Mouse (Mus musculus) yolk sac, embryonic 10.5 days (tissue): Measurements from ENCODE around the gene Cdh24.

ENCODE experiments used
- DNase-seq: peaks from one replicate; pipeline ENCODE4 v3.0.0-alpha.2; 2017; ENCODE audit warnings: low spot score

The Cdh24 gene

GRCm38 (mm10) chr14:54605752-54606321 is 35.3 kb downstream of the Cdh24 start, which contains the start of gene 4931414P19Rik:
TSS of gene 4931414P19Rik (minus strand) at chr14:54605993.
- DNase-seq = peak; percentile 85

DNA sequence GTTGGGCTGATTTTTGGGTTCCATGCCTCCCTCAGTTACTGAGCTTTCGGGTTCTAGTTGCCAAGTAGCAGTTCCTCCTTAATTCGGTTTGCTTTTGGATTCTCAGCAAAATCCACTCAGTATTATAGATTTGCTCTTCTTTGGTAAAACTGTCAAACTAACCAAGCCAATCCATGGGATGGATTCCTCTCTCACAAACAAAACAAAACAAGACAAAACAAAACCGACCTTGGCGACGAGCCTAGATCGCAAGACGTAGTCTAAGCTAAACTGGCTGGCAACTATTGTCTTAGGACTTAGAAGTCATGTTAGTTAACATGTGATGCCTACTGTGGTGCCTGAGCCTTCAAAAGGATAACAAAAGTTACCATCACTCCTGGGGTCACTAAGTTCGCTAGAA is 37.5 kb downstream of the Cdh24 start:
- no peak for DNase-seq

GRCm38 (mm10) chr14:54603038-54603654 is 38.0 kb downstream of the Cdh24 start:
- DNase-seq = peak; percentile 97

- DNase-seq = no peak
These were observed 38.6 kb downstream of the Cdh24 start for GRCm38 (mm10) chr14:54602613-54603012.

DNA sequence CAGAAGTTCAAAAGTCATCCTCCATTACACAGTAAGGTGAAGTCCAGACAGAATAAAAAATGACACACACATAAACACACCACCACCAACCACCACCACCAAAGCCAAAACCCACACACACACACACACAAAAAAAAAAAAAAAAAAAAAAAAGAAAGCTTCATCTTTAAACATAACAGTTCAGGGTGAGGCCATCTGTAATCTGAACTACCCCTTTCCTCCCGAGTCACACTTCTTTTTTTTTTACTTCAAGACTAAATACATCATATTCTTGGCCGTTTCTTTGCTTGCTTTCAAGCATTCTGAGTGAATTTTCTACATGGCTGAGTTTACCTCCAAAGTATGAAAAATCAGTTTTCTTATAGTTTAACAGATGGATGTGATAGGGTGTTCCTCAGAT is 39.6 kb downstream of the Cdh24 start:
- DNase-seq = no peak

DNA sequence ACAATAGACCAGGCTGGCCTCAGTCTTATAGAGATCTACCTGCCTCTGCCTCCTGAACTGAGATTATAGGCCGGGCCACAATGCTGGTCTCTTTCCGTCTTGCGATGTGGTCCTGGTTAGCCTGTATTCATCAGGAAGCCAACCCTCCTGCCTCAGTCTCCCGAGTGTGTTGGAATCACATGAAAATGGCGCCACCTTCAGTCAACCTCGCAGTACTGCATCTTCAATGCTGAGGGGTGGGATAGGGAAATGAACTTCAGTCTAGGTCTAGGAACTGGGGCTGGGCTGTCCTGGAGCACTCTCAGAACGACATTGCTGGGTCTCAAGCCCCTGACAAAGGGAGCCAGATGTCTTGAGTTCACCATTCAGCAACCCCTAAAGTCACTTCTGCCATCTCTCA is 44.1 kb downstream of the Cdh24 start:
- no peak for DNase-seq

GRCm38 (mm10) chr14:54594631-54595414 is 46.3 kb downstream of the Cdh24 start:
- DNase-seq = no peak

DNA sequence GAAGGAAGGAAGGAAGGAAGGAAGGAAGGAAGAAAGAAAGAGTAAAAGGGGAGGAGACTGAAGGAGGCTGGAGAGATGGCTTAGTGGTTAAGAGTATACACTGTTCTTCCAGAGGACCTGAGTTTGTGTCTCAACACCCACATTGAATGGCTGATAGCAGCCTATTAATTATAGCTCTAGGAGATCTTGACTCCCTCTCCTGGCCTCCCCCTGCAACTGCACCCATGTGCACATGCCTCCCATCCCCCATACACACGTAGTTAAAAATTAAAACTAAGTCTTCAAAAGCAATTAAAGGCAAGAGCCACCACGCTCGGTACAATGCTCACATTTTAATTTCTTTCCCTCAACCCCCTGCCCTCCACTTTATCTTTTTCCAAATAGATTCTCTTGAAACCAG is 47.1 kb downstream of the Cdh24 start:
- DNase-seq = no peak

DNA sequence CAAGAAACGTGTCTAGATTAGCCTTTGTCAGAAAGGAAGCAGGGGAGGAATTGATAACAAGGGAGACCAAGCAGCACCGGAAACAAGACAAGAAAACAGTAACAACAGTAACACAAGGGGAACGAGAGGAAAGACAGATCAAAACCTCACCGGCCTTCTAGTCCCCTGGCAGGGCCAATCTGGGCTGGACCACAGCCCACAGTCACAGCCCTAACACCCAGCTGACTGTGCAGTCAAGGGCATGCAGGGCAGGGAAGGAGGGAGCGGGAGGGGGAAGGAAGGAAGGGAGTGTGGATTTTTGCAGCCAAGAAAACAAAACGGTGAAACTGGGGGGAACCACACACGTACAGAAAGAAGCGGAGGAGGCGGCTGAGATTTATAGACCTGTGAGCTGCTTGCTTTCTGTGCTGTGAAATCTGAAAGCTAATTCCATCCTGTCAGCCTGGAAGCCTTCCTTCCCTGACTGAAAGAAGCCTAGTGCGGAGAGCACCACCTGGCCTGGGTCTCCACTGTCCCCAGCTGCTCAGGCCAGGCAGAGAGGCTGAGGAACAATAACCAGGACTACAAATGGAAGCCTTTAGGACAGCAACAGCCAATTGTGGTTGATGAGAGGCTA is 48.7 kb downstream of the Cdh24 start:
- DNase-seq = no peak

DNA sequence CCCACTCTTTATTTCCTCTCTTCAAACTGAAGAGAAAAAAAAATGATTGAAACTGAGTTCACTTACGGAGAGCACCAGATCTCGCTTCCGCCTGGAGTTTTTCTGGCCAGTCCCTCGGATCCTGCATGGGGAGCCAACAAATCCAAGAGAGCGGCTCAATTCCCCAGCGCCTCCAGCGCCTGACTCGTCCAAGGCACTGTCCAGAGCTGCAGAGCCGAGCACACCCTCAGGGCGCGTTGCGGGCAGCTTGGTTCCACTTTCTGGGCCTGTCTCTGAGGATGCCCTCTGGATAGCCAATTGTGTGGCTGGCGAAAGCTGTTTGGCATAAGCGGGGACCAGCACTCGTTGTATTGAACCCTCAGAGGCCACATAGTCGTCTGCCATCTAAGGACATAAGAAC is 50.1 kb downstream of the Cdh24 start:
- DNase-seq = no peak

GRCm38 (mm10) chr14:54583681-54584338 is 57.4 kb downstream of the Cdh24 start:
- DNase-seq = peak; percentile 65

DNA sequence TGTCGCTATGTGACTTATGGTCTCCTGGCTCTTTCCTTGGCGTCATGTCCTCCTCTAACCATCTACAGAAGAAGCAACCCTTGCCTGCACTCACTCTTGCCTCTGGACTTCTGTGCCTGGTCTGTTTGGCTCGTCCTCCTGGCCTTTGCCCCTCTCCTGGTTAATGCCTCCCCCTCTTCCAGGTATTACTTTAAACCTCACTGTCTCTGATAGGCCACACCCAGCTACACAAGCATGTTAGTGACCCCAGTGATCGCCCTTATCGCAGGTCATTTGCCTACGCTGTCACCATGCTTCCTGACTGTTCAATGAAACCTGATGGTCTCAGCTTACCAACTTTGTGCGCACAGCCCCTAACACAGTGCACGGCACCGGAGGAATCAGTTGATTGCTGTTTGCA is 58.6 kb downstream of the Cdh24 start:
- DNase-seq = peak; percentile 86
